Mouse (Mus musculus) liver, postnatal 0 days (tissue): Measurements from ENCODE around the gene Trim46.
A peak's percentile ranks its signal among the peaks of the same experiment; 100 is the strongest.

Experiments used
- CTCF ChIP-seq: sonication (generic); IDR thresholded peaks from 2 replicates; pipeline ENCODE4 v1.5.1; 2016; ENCODE audit warnings: antibody characterized with exemption, low read depth
- EP300 ChIP-seq: IDR thresholded peaks from 2 replicates; pipeline ENCODE4 v1.6.1; 2016; ENCODE audit warnings: antibody characterized with exemption, low read depth, mild to moderate bottlenecking

- no peak for TF ChIP-seq CTCF
- TF ChIP-seq EP300, result peak; percentile 62
These were observed 47.3 kb upstream of the Trim46 start for GRCm38 (mm10) chr3:89293247-89293918.
